Mouse (Mus musculus): Measurements from ENCODE around the gene 4930568D16Rik.

DNA sequence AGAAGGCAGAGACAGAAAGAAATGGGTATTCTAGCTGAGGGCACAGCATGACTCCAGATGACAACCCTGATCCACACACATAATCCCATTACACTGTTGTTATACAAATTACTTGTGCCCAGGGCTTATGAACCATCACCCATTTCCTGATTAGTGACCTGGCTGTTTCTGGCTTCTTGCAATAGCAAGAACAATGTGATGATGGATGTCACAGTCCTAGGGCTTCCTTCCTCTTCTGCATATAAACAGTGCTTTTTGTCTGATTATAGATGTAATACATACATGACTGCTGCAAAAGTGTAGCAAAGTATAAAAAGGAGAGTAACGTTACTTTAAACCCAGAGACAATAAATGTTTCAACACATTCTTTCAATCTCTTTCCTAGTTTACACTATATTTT, 40.6 kb downstream of the 4930568D16Rik start:
- TF ChIP-seq CTCF (IDR thresholded peaks at IDR 0.05; ENCODE audit: borderline replicate concordance, insufficient read depth, low read depth, low read length) = no peak
- TF ChIP-seq POLR2A (IDR thresholded peaks at IDR 0.05; ENCODE audit: borderline replicate concordance, insufficient read depth, low read length) = no peak
